Mouse (Mus musculus): ENCODE data around the gene Arvcf. TPM values are rescaled to one million over a fixed set of nuclear protein-coding genes. Genes with fewer than 3 reads are reported as not detected.

The Arvcf gene
- polyA plus RNA-seq, 1 experiment = 2.6 TPM

GRCm38 (mm10) chr16:18392469-18393426, 44.8 kb downstream of the Arvcf start:
- Histone ChIP-seq H3K4me1 (peaks cover 94% of the 10 kb centered on the region), H3K4me3 (replicated peaks) (peak overlapping the region; percentile 94), H3K27me3 (replicated peaks) (peaks cover 75% of the 10 kb centered on the region), H3K36me3 (replicated peaks; ENCODE audit: low read length) (no peaks in the 10 kb centered on the region), H3K9me3 (no peaks in the 10 kb centered on the region)
- TF ChIP-seq FLI1 (IDR thresholded peaks at IDR 0.05; ENCODE audit: low read length) (no peak), GATA1 (IDR thresholded peaks at IDR 0.05; ENCODE audit: borderline replicate concordance, low read length) (no peak)

- Histone ChIP-seq H3K4me3 (replicated peaks) (peak overlapping the region; percentile 94), H3K36me3 (replicated peaks; ENCODE audit: low read length) (peaks cover 7% of the 10 kb centered on the region), H3K27me3 (replicated peaks) (peaks cover 75% of the 10 kb centered on the region), H3K9me3 (no peaks in the 10 kb centered on the region), H3K4me1 (peaks cover 94% of the 10 kb centered on the region)
- TF ChIP-seq GATA1 (IDR thresholded peaks at IDR 0.05; ENCODE audit: borderline replicate concordance, low read length) = no peak
- TF ChIP-seq FLI1 (IDR thresholded peaks at IDR 0.05; ENCODE audit: low read length) = no peak
These were observed 45.6 kb downstream of the Arvcf start for GRCm38 (mm10) chr16:18393595-18393994.

- no peak overlapping the region for H3K4me3 ChIP-seq (replicated peaks)
- TF ChIP-seq FLI1 (IDR thresholded peaks at IDR 0.05; ENCODE audit: low read length) (no peak), GATA1 (IDR thresholded peaks at IDR 0.05; ENCODE audit: borderline replicate concordance, low read length) (no peak)
- peaks cover 73% of the 10 kb centered on the region for H3K27me3 ChIP-seq (replicated peaks)
- H3K4me1 ChIP-seq = peaks cover 94% of the 10 kb centered on the region
- peaks cover 9% of the 10 kb centered on the region for H3K36me3 ChIP-seq (replicated peaks; ENCODE audit: low read length)
- H3K9me3 ChIP-seq = no peaks in the 10 kb centered on the region
These were observed 46.1 kb downstream of the Arvcf start for GRCm38 (mm10) chr16:18394056-18394455.

- Histone ChIP-seq H3K9me3 (no peaks in the 10 kb centered on the region), H3K4me3 (replicated peaks) (no peak overlapping the region), H3K4me1 (peaks cover 94% of the 10 kb centered on the region), H3K36me3 (replicated peaks; ENCODE audit: low read length) (peaks cover 9% of the 10 kb centered on the region), H3K27me3 (replicated peaks) (peaks cover 71% of the 10 kb centered on the region)
- TF ChIP-seq GATA1 (IDR thresholded peaks at IDR 0.05; ENCODE audit: borderline replicate concordance, low read length) = no peak
- no peak for TF ChIP-seq FLI1 (IDR thresholded peaks at IDR 0.05; ENCODE audit: low read length)
These were observed 47.0 kb downstream of the Arvcf start for GRCm38 (mm10) chr16:18394777-18395619.

- Histone ChIP-seq H3K9me3 (no peaks in the 10 kb centered on the region), H3K4me3 (replicated peaks) (no peak overlapping the region), H3K4me1 (peaks cover 92% of the 10 kb centered on the region), H3K27me3 (replicated peaks) (peaks cover 71% of the 10 kb centered on the region), H3K36me3 (replicated peaks; ENCODE audit: low read length) (peaks cover 9% of the 10 kb centered on the region)
- no peak for TF ChIP-seq GATA1 (IDR thresholded peaks at IDR 0.05; ENCODE audit: borderline replicate concordance, low read length)
- TF ChIP-seq FLI1 (IDR thresholded peaks at IDR 0.05; ENCODE audit: low read length) = no peak
These were observed 47.6 kb downstream of the Arvcf start for GRCm38 (mm10) chr16:18395620-18396036.

GRCm38 (mm10) chr16:18396201-18396600, 48.2 kb downstream of the Arvcf start:
- TF ChIP-seq GATA1 (IDR thresholded peaks at IDR 0.05; ENCODE audit: borderline replicate concordance, low read length) (no peak), FLI1 (IDR thresholded peaks at IDR 0.05; ENCODE audit: low read length) (no peak)
- H3K36me3 ChIP-seq (replicated peaks; ENCODE audit: low read length) = peaks cover 9% of the 10 kb centered on the region
- H3K9me3 ChIP-seq = no peaks in the 10 kb centered on the region
- H3K4me3 ChIP-seq (replicated peaks) = no peak overlapping the region
- H3K4me1 ChIP-seq = peaks cover 90% of the 10 kb centered on the region
- peaks cover 70% of the 10 kb centered on the region for H3K27me3 ChIP-seq (replicated peaks)

- Histone ChIP-seq H3K4me3 (replicated peaks) (no peak overlapping the region), H3K36me3 (replicated peaks; ENCODE audit: low read length) (peaks cover 9% of the 10 kb centered on the region), H3K9me3 (no peaks in the 10 kb centered on the region), H3K27me3 (replicated peaks) (peaks cover 64% of the 10 kb centered on the region), H3K4me1 (peaks cover 86% of the 10 kb centered on the region)
- TF ChIP-seq GATA1 (IDR thresholded peaks at IDR 0.05; ENCODE audit: borderline replicate concordance, low read length) = no peak
- TF ChIP-seq FLI1 (IDR thresholded peaks at IDR 0.05; ENCODE audit: low read length) = no peak
These were observed 49.0 kb downstream of the Arvcf start for GRCm38 (mm10) chr16:18396791-18397621.

GRCm38 (mm10) chr16:18400028-18400427, 52.0 kb downstream of the Arvcf start:
- TF ChIP-seq FLI1 (IDR thresholded peaks at IDR 0.05; ENCODE audit: low read length) (no peak), GATA1 (IDR thresholded peaks at IDR 0.05; ENCODE audit: borderline replicate concordance, low read length) (no peak)
- no peaks in the 10 kb centered on the region for H3K9me3 ChIP-seq
- peaks cover 55% of the 10 kb centered on the region for H3K27me3 ChIP-seq (replicated peaks)
- H3K4me3 ChIP-seq (replicated peaks) = peak overlapping the region; percentile 26
- peaks cover 59% of the 10 kb centered on the region for H3K4me1 ChIP-seq
- H3K36me3 ChIP-seq (replicated peaks; ENCODE audit: low read length) = peaks cover 26% of the 10 kb centered on the region
